Mouse (Mus musculus) CH12.LX (cell line): ENCODE data around the gene Ncl.
"Not testable (repeated sequence)": the region's sequence is repeated elsewhere in the genome, so short reads cannot be mapped to it uniquely, and the experiment has no call there.

Experiments used
- CHD1 ChIP-seq: IDR thresholded peaks from 2 replicates; pipeline ENCODE4 v1.6.1; 2012; ENCODE audit warnings: low read depth, low read length, improper control_type of control experiment, inconsistent platforms
- CHD2 ChIP-seq: IDR thresholded peaks from 2 replicates; pipeline ENCODE4 v1.6.1; 2011; ENCODE audit warnings: low read length, improper control_type of control experiment
- CTCF ChIP-seq, 2 experiments: IDR thresholded peaks in 1 of 2; conservative IDR thresholded peaks in 1 of 2; 2 replicates each; pipeline ENCODE4 v1.5.1; 2011 to 2012; ENCODE audit warnings: low read depth in 2 of 2, low read length in 2 of 2, improper control_type of control experiment in 1 of 2, inconsistent platforms in 1 of 2, mild to moderate bottlenecking in 1 of 2, moderate library complexity in 1 of 2
- E2F4 ChIP-seq: IDR thresholded peaks from 2 replicates; pipeline ENCODE4 v1.6.1; 2011; ENCODE audit warnings: low read depth, low read length, improper control_type of control experiment; ENCODE audit not compliant: insufficient replicate concordance
- GABPA ChIP-seq: IDR thresholded peaks from 2 replicates; pipeline ENCODE4 v1.6.1; 2012; ENCODE audit warnings: low read depth, low read length, improper control_type of control experiment, inconsistent platforms; ENCODE audit not compliant: insufficient replicate concordance
- KAT2A ChIP-seq: IDR thresholded peaks from 2 replicates; pipeline ENCODE4 v1.6.1; 2012; ENCODE audit warnings: low read length, improper control_type of control experiment, inconsistent platforms; ENCODE audit not compliant: insufficient replicate concordance
- MAZ ChIP-seq: IDR thresholded peaks from 2 replicates; pipeline ENCODE4 v1.6.1; 2012; ENCODE audit warnings: low read depth, mild to moderate bottlenecking, inconsistent platforms, low read length, improper control_type of control experiment, moderate library complexity
- MXI1 ChIP-seq: IDR thresholded peaks from 2 replicates; pipeline ENCODE4 v1.6.1; 2011; ENCODE audit warnings: mild to moderate bottlenecking, low read depth, low read length, improper control_type of control experiment
- NRF1 ChIP-seq: IDR thresholded peaks from 2 replicates; pipeline ENCODE4 v1.6.1; 2014; ENCODE audit warnings: low read depth, mild to moderate bottlenecking, inconsistent platforms, low read length, improper control_type of control experiment, moderate library complexity
- POLR2A ChIP-seq: IDR thresholded peaks from 2 replicates; pipeline ENCODE4 v1.6.1; 2011; ENCODE audit warnings: low read depth, mild to moderate bottlenecking, improper control_type of control experiment, low read length
- POLR2AphosphoS2 ChIP-seq: IDR thresholded peaks from 2 replicates; pipeline ENCODE4 v1.6.1; 2011; ENCODE audit warnings: low read depth, low read length, improper control_type of control experiment
- SIN3A ChIP-seq: IDR thresholded peaks from 2 replicates; pipeline ENCODE4 v1.6.1; 2012; ENCODE audit warnings: low read length, improper control_type of control experiment, inconsistent platforms
- TBP ChIP-seq: conservative IDR thresholded peaks from 2 replicates; pipeline ENCODE4 v1.6.1; 2011; ENCODE audit warnings: low read depth, low read length, improper control_type of control experiment
- ZKSCAN1 ChIP-seq: IDR thresholded peaks from 2 replicates; pipeline ENCODE4 v1.6.1; 2012; ENCODE audit warnings: low read depth, inconsistent platforms, low read length, improper control_type of control experiment, borderline replicate concordance

- not testable (repeated sequence) for TF ChIP-seq POLR2A, NRF1, CHD2, CHD1, E2F4, MXI1, POLR2AphosphoS2, MAZ, TBP, GABPA, KAT2A, SIN3A, ZKSCAN1
- TF ChIP-seq CTCF (conservative IDR thresholded peaks at IDR 0.05 in 1 of 2, IDR thresholded peaks at IDR 0.05 in 1 of 2; ENCODE audit: low read depth in 2 of 2, low read length in 2 of 2), result peak in 1 of 2 experiments; percentile 21; a peak in 1 of 4 replicates
Measured at GRCm38 (mm10) chr1:86341096-86341495, 18.1 kb downstream of the Ncl start.
